ENCODE assay signal across 16 mouse cellular contexts in the genomic region with DNA sequence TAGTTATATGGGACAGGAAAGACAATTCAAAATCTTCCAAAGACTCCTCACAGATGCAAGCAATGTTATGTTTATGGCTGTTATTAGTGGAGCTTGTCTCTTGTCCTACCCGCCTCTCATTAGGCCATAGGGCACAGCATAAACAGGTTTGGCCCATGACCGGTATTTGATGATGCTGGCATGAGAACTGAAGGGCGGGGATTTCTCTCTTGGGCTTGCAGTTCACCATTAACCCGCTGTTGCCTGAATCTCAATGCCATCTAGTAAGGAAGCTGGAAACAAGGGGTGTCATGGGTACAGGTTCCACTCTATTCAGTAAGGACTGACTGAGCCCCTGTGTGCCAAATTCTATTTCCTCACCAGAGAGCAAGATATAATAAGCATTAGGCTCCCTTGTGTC.
DNase-seq lines count a peak whose midpoint lies in the region; ATAC-seq and TF ChIP-seq lines count a peak whose summit lies in the region.
"Had no signal": no experiment of that assay in that cellular context is flagged by ENCODE, and none has a peak within 500 bp of the region (broad histone marks: within the 10 kb centered on the region; RNA-seq: fewer than 3 reads in every experiment).

No protein-coding gene starts in this region.

- peaks cover 15% of the 10 kb centered on the region for H3K4me1 ChIP-seq in kidney, embryonic 15.5 days
- H3K4me1 ChIP-seq in bone marrow, adult 2 months (ENCODE audit: control insufficient read depth, insufficient read depth, low read length) = no peaks in the 10 kb centered on the region
- H3K4me1 ChIP-seq: heart, embryonic 15.5 days; liver, embryonic 13.5 days had no signal

- ATAC-seq in kidney, embryonic 15.5 days (replicated peaks; ENCODE audit: low FRiP score) = no peak
- ATAC-seq: forebrain, embryonic 16.5 days had no signal

- peak; percentile 73 for DNase-seq in kidney, adult 18-20 months
- DNase-seq in 3T3-L1 (ENCODE audit: low read depth, low spot score) = peak; percentile 8
- peak; percentile 70 to 81 for DNase-seq in kidney, postnatal 25 days
- DNase-seq in spleen, postnatal 4 days (ENCODE audit: low spot score in 2 of 2) = no peak
- DNase-seq in lung, postnatal 36 days = no peak
- DNase-seq: cerebellum, adult 18-20 months; heart, adult 2 months; left cerebral cortex, postnatal 4 days; liver, embryonic 13.5 days; midbrain, embryonic 14.5 days had no signal

- H3K9ac ChIP-seq in kidney, embryonic 15.5 days = no peak overlapping the region
- H3K9ac ChIP-seq: heart, embryonic 15.5 days; liver, embryonic 13.5 days had no signal

- no peaks in the 10 kb centered on the region for H3K27me3 ChIP-seq in kidney, embryonic 15.5 days
- H3K27me3 ChIP-seq: heart, embryonic 15.5 days had no signal

- no peak for TF ChIP-seq POLR2A in bone marrow, adult 2 months (IDR thresholded peaks at IDR 0.05; ENCODE audit: borderline replicate concordance, control insufficient read depth, low read depth, low read length)

- no peaks in the 10 kb centered on the region for H3K9me3 ChIP-seq in kidney, embryonic 15.5 days (replicated peaks)
- H3K9me3 ChIP-seq: heart, embryonic 15.5 days; hindbrain, embryonic 10.5 days; liver, embryonic 13.5 days had no signal

- no peak for TF ChIP-seq CTCF in bone marrow, adult 2 months (IDR thresholded peaks at IDR 0.05; ENCODE audit: control insufficient read depth, insufficient read depth, low read length)

- H3K4me3 ChIP-seq in kidney, embryonic 15.5 days (replicated peaks) = no peak overlapping the region
- peak overlapping the region; percentile 24 for H3K4me3 ChIP-seq in bone marrow, adult 2 months (replicated peaks; ENCODE audit: control insufficient read depth, low read depth, low read length)
- H3K4me3 ChIP-seq: erythroblast, embryonic 14.5 days; heart, adult 2 months; heart, embryonic 15.5 days; hindbrain, embryonic 10.5 days; liver, embryonic 13.5 days had no signal

- H3K27ac ChIP-seq in kidney, embryonic 15.5 days = no peak overlapping the region
- H3K27ac ChIP-seq in bone marrow, adult 2 months (ENCODE audit: control insufficient read depth, insufficient read depth, low read depth, low read length, poor library complexity) = no peak overlapping the region
- H3K27ac ChIP-seq: heart, adult 2 months; heart, embryonic 15.5 days; hindbrain, embryonic 10.5 days; liver, embryonic 13.5 days had no signal

- WGBS in kidney, embryonic 15.5 days = 57% methylated on average over 4 of the region's 4 CpGs
- WGBS in bone marrow, adult 2 months = 76% methylated on average over 4 of the region's 4 CpGs

- no peaks in the 10 kb centered on the region for H3K36me3 ChIP-seq in kidney, embryonic 15.5 days
- H3K36me3 ChIP-seq: heart, embryonic 15.5 days; hindbrain, embryonic 10.5 days; liver, embryonic 13.5 days had no signal

- H3K4me2 ChIP-seq in kidney, embryonic 15.5 days = no peak overlapping the region
- H3K4me2 ChIP-seq: heart, embryonic 15.5 days; liver, embryonic 13.5 days had no signal

Comparison
In these comparisons a context has a peak if more than half of its experiments do, and no peak if none do; other contexts are left out.
1. DNase-seq: peak in kidney, adult 18-20 months (single experiment), 3T3-L1 (single experiment) and kidney, postnatal 25 days (2 of 2); none in spleen, postnatal 4 days (0 of 2) and lung, postnatal 36 days (single experiment).